Mouse (Mus musculus): Measurements from ENCODE around the gene Ago3.

DNA sequence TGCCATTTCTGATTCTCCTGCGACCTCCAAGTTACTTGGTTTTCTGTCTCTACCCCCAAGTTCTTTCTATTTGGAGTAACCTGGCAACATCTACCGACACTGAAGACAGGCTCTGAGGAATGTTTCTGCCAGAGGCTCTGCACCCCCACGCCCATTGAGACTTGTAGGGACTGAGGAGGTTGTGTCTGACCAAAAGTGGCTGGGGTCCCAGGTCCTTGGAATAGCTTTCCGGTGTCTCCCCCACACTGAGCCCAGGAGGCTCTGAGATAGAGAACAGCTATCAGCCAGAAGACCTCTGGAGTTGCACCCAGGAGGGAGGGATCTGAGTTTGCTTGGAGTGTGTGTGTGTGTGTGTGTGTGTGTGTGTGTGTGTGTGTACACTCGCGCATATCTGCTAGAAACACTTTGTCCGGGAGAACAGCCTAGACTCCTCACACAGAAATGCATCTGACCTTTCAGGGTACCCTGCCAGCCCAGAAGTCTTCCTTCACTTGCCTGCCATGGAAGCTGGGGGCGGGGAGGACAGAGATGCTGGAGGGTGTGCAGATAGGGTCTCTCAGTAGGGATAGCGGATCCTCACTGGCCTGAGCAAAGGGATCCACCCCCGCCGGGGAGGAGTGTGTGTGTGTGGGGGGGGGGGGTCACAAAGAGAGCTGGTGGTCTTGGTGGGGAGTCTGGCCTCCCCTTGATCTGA lies 141.9 kb downstream of the Ago3 start:
- no peak for TF ChIP-seq HCFC1 (IDR thresholded peaks at IDR 0.05; ENCODE audit: borderline replicate concordance, insufficient read depth, low read length)
- no peak for TF ChIP-seq ZC3H11A (IDR thresholded peaks at IDR 0.05; ENCODE audit: borderline replicate concordance, low read depth, low read length)
